27 mouse cellular contexts compared by ENCODE assay signal in the genomic region with DNA sequence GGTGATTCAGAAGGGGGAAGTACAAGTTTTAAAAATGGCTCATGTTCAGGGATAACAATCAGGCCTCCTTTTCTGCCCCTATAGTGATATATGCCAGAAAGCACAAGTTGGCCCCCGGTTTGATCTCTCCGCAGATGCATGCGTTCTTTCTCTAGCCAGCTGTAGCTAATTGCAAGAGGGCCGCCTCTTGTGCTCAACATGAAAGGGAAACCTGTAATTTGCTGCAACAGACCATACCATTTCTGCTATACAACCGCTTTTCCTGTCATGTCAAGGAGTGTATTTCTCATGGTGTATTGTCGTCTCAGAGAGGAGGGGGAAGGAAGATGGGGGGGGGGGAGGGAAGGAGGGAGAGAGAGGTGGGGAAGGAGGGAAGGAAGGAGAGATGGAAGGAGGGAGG.
DNase-seq lines count a peak whose midpoint lies in the region; ATAC-seq lines count a peak whose summit lies in the region.
"Had no signal": no experiment of that assay in that cellular context is flagged by ENCODE, and none has a peak within 500 bp of the region (broad histone marks: within the 10 kb centered on the region; RNA-seq: fewer than 3 reads in every experiment).

No protein-coding gene starts in this region.

- H3K27me3 ChIP-seq in forebrain, embryonic 16.5 days (replicated peaks; ENCODE audit: control insufficient read depth, insufficient read depth, low read length): no peaks in the 10 kb centered on the region
- H3K27me3 ChIP-seq: embryonic facial prominence, embryonic 13.5 days; heart, embryonic 12.5 days; hindbrain, embryonic 13.5 days; limb, embryonic 15.5 days had no signal

- H3K4me3 ChIP-seq in forebrain, embryonic 16.5 days (replicated peaks; ENCODE audit: low read length): no peak overlapping the region
- H3K4me3 ChIP-seq: embryonic facial prominence, embryonic 13.5 days; erythroblast, embryonic 14.5 days; heart, embryonic 12.5 days; hindbrain, embryonic 13.5 days; limb, embryonic 10.5 days; limb, embryonic 15.5 days had no signal

- H3K4me1 ChIP-seq in forebrain, embryonic 16.5 days (replicated peaks; ENCODE audit: control insufficient read depth, insufficient read depth, low read length): no peaks in the 10 kb centered on the region
- H3K4me1 ChIP-seq: heart, embryonic 12.5 days; hindbrain, embryonic 13.5 days; limb, embryonic 15.5 days had no signal

- no peak overlapping the region for H3K27ac ChIP-seq in forebrain, embryonic 16.5 days (ENCODE audit: low read length)
- H3K27ac ChIP-seq: embryonic facial prominence, embryonic 13.5 days; hindbrain, embryonic 13.5 days; limb, embryonic 10.5 days; limb, embryonic 15.5 days; liver, embryonic 14.5 days; macrophage had no signal

- peak; percentile 92 for ATAC-seq in forebrain, embryonic 16.5 days
- ATAC-seq: intestine, embryonic 16.5 days; midbrain, embryonic 16.5 days had no signal

- H3K4me2 ChIP-seq in forebrain, embryonic 16.5 days (ENCODE audit: low read length): no peak overlapping the region
- H3K4me2 ChIP-seq: embryonic facial prominence, embryonic 13.5 days; heart, embryonic 12.5 days; hindbrain, embryonic 13.5 days; limb, embryonic 15.5 days had no signal

- no peaks in the 10 kb centered on the region for H3K36me3 ChIP-seq in forebrain, embryonic 16.5 days (ENCODE audit: control insufficient read depth, insufficient read depth)
- H3K36me3 ChIP-seq: embryonic facial prominence, embryonic 13.5 days; heart, embryonic 12.5 days; hindbrain, embryonic 13.5 days; limb, embryonic 10.5 days; limb, embryonic 15.5 days had no signal

- 17% methylated on average over 6 of the region's 6 CpGs for WGBS in forebrain, embryonic 16.5 days

- DNase-seq in embryo, embryonic 11 days: peak; percentile 13
- DNase-seq in embryo, embryonic 9.5 days (ENCODE audit: extremely low spot score): no peak
- peak; percentile 2 for DNase-seq in retina, embryonic 14.5 days (ENCODE audit: low spot score)
- no peak for DNase-seq in retina, postnatal 1 day
- no peak for DNase-seq in frontal cortex, postnatal 14 days (ENCODE audit: low spot score in 2 of 2)
- no peak for DNase-seq in adrenal gland, postnatal 4 days (ENCODE audit: low spot score in 2 of 2)
- DNase-seq: adrenal gland, postnatal 14 days; cerebellum, adult 9-11 months; gastrocnemius, postnatal 36 days; heart, adult 18-20 months; heart, postnatal 4 days; kidney, postnatal 14 days; layer of hippocampus, adult 9-11 months; lung, adult 2 months; lung, postnatal 10 days; thymus, postnatal 4 days had no signal

- H3K9ac ChIP-seq in forebrain, embryonic 16.5 days (replicated peaks; ENCODE audit: low read depth, low read length): no peak overlapping the region
- H3K9ac ChIP-seq: embryonic facial prominence, embryonic 13.5 days; heart, embryonic 12.5 days; hindbrain, embryonic 13.5 days; limb, embryonic 15.5 days; liver, embryonic 14.5 days had no signal

- H3K9me3 ChIP-seq in forebrain, embryonic 16.5 days (ENCODE audit: control insufficient read depth, low read length): no peaks in the 10 kb centered on the region
- H3K9me3 ChIP-seq: embryonic facial prominence, embryonic 13.5 days; heart, embryonic 12.5 days; hindbrain, embryonic 13.5 days; limb, embryonic 10.5 days; limb, embryonic 15.5 days had no signal

Comparison
In these comparisons a context has a peak if more than half of its experiments do, and no peak if none do; other contexts are left out.
1. DNase-seq: peak in embryo, embryonic 11 days (single experiment) and retina, embryonic 14.5 days (single experiment); none in embryo, embryonic 9.5 days (single experiment), retina, postnatal 1 day (single experiment), frontal cortex, postnatal 14 days (0 of 2) and adrenal gland, postnatal 4 days (0 of 2).